Mouse (Mus musculus): ENCODE data around the gene Gm47996.
"Not testable (repeated sequence)": the region's sequence is repeated elsewhere in the genome, so short reads cannot be mapped to it uniquely, and the experiment has no call there.

Gene Gm47996

GRCm38 (mm10) chr1:151208493-151208892 lies 1.4 kb upstream of the Gm47996 start:
- DNase-seq: not testable (repeated sequence)

GRCm38 (mm10) chr1:151208944-151209343 lies 987 bp upstream of the Gm47996 start:
- not testable (repeated sequence) for DNase-seq

- not testable (repeated sequence) for DNase-seq
Measured at GRCm38 (mm10) chr1:151211666-151212065, 1.7 kb downstream of the Gm47996 start.

GRCm38 (mm10) chr1:151214862-151215261 lies 4.9 kb downstream of the Gm47996 start:
- no peak for DNase-seq

- no peak for DNase-seq
Measured at GRCm38 (mm10) chr1:151215985-151216384, 6.1 kb downstream of the Gm47996 start.

- no peak for DNase-seq
Measured at GRCm38 (mm10) chr1:151216417-151216816, 6.5 kb downstream of the Gm47996 start.

- no peak for DNase-seq
Measured at GRCm38 (mm10) chr1:151219045-151219444, 9.1 kb downstream of the Gm47996 start.

- no peak for DNase-seq
Measured at GRCm38 (mm10) chr1:151220098-151220497, 10.2 kb downstream of the Gm47996 start.

- DNase-seq: no peak
Measured at GRCm38 (mm10) chr1:151222561-151223267, 12.8 kb downstream of the Gm47996 start.

GRCm38 (mm10) chr1:151223377-151223776 lies 13.4 kb downstream of the Gm47996 start:
- DNase-seq: no peak

- DNase-seq: no peak
Measured at GRCm38 (mm10) chr1:151224536-151224935, 14.6 kb downstream of the Gm47996 start.

GRCm38 (mm10) chr1:151227506-151227905 lies 17.6 kb downstream of the Gm47996 start:
- no peak for DNase-seq

- no peak for DNase-seq
Measured at GRCm38 (mm10) chr1:151228320-151228989, 18.5 kb downstream of the Gm47996 start.

GRCm38 (mm10) chr1:151232346-151232745 lies 22.4 kb downstream of the Gm47996 start:
- no peak for DNase-seq

- no peak for DNase-seq
Measured at GRCm38 (mm10) chr1:151233756-151234155, 23.8 kb downstream of the Gm47996 start.

GRCm38 (mm10) chr1:151235574-151235973 lies 25.6 kb downstream of the Gm47996 start:
- no peak for DNase-seq

- DNase-seq: no peak
Measured at GRCm38 (mm10) chr1:151236141-151236930, 26.4 kb downstream of the Gm47996 start.

GRCm38 (mm10) chr1:151237780-151238179 lies 27.8 kb downstream of the Gm47996 start:
- no peak for DNase-seq

GRCm38 (mm10) chr1:151243332-151243731 lies 33.4 kb downstream of the Gm47996 start:
- DNase-seq: no peak

- no peak for DNase-seq
Measured at GRCm38 (mm10) chr1:151244013-151244412, 34.1 kb downstream of the Gm47996 start.

GRCm38 (mm10) chr1:151244761-151245160 lies 34.8 kb downstream of the Gm47996 start:
- DNase-seq: no peak

GRCm38 (mm10) chr1:151245165-151245564 lies 35.2 kb downstream of the Gm47996 start:
- DNase-seq: no peak

GRCm38 (mm10) chr1:151245846-151246245 lies 35.9 kb downstream of the Gm47996 start:
- DNase-seq: no peak

- DNase-seq: no peak
Measured at GRCm38 (mm10) chr1:151250109-151250508, 40.2 kb downstream of the Gm47996 start.
